Mouse (Mus musculus) heart, postnatal 0 days (tissue): ENCODE measurements around the gene Itgb2. TPM values are rescaled to one million over a fixed set of nuclear protein-coding genes. Genes with fewer than 3 reads are reported as not detected.

Experiments used
- ATAC-seq: fragments of 200-750 bp; cut with Nextera tagmentation; 2 replicates; pipeline ENCODE4 v1.8.0; 2017; ENCODE audit warnings: low read depth, moderate number of reproducible peaks, moderate library complexity; ENCODE audit not compliant: insufficient read depth
- DNase-seq: peaks from one replicate; pipeline ENCODE4 v3.0.0-alpha.2; 2016; ENCODE audit warnings: low spot score
- H3K27ac ChIP-seq: fragments of 300-500 bp; sonication (generic); 2 replicates; pipeline ENCODE4 v1.5.1; 2014; ENCODE audit warnings: low read depth, mild to moderate bottlenecking
- H3K27me3 ChIP-seq: fragments of 300-500 bp; sonication (generic); 2 replicates; pipeline ENCODE4 v1.6.1; 2014; ENCODE audit warnings: low read length, mixed read lengths; ENCODE audit not compliant: control insufficient read depth, insufficient read depth
- H3K36me3 ChIP-seq: fragments of 300-500 bp; sonication (generic); replicated peaks from 2 replicates; pipeline ENCODE4 v1.6.1; 2014; ENCODE audit warnings: low read length, mixed read lengths; ENCODE audit not compliant: control insufficient read depth, insufficient read depth
- H3K4me1 ChIP-seq: fragments of 300-500 bp; sonication (generic); 2 replicates; pipeline ENCODE4 v1.6.1; 2014; ENCODE audit warnings: antibody characterized with exemption; ENCODE audit not compliant: control insufficient read depth, insufficient read depth
- H3K4me2 ChIP-seq: fragments of 300-500 bp; sonication (generic); 2 replicates; pipeline ENCODE4 v1.6.1; 2014; ENCODE audit warnings: low read depth, mild to moderate bottlenecking, low read length, moderate library complexity
- H3K4me3 ChIP-seq: fragments of 300-500 bp; sonication (generic); 2 replicates; pipeline ENCODE4 v1.5.1; 2014; ENCODE audit warnings: low read depth, low read length
- H3K9ac ChIP-seq: fragments of 300-500 bp; sonication (generic); replicated peaks from 2 replicates; pipeline ENCODE4 v1.6.1; 2014; ENCODE audit warnings: low read depth, low read length, mixed read lengths
- H3K9me3 ChIP-seq: fragments of 300-500 bp; sonication (generic); replicated peaks from 2 replicates; pipeline ENCODE4 v1.6.1; 2016; ENCODE audit warnings: low read length; ENCODE audit not compliant: control insufficient read depth
- CTCF ChIP-seq: IDR thresholded peaks from 2 replicates; pipeline ENCODE4 v1.5.1; 2016; ENCODE audit warnings: antibody characterized with exemption, control low read depth, low read depth
- EP300 ChIP-seq: IDR thresholded peaks from 2 replicates; pipeline ENCODE4 v1.6.1; 2016; ENCODE audit warnings: antibody characterized with exemption, low read depth
- WGBS: fragments of 180-500 bp; shearing (Covaris S2); extraction: QIAGEN DNeasy Blood & Tissue Kit; methylation state at CpG from one replicate; pipeline ENCODE4 v1.1.7; 2014; 5-methylcytosine and 5-hydroxymethylcytosine counted together
- polyA plus RNA-seq: library from polyadenylated mRNA; unstranded; fragments of >200 nt; fragmentation: Nextera tagmentation; extraction: Ambion mirVana; gene quantifications from 2 replicates; pipeline ENCODE4 v1.2.1, GENCODE M21; 2015
- total RNA-seq: library from RNA; depleted of rRNA; stranded (reverse); fragments of >200 nt; gene quantifications from 2 replicates; pipeline ENCODE4 v1.2.3, GENCODE M21; 2014; ENCODE audit warnings: low replicate concordance

Gene Itgb2
- total and polyA plus RNA-seq, 2 experiments from 2014 or later: 0.69 to 1.5 TPM

GRCm38 (mm10) chr10:77532020-77532413 is 2.0 kb downstream of the Itgb2 start:
- Histone ChIP-seq H3K27ac (no peak overlapping the region), H3K27me3 (no peaks in the 10 kb centered on the region), H3K9ac (no peak overlapping the region), H3K4me1 (no peaks in the 10 kb centered on the region), H3K9me3 (no peaks in the 10 kb centered on the region), H3K4me2 (no peak overlapping the region; the same call in 1 of the 2 replicates), H3K4me3 (no peak overlapping the region), H3K36me3 (no peaks in the 10 kb centered on the region)
- TF ChIP-seq CTCF (no peak), EP300 (no peak)
- no peak for ATAC-seq
- WGBS: 68% methylated on average over 1 of the region's 1 CpGs
- DNase-seq: no peak

GRCm38 (mm10) chr10:77536727-77537126 is 6.7 kb downstream of the Itgb2 start:
- ATAC-seq (no peak), DNase-seq (no peak)
- 69% methylated on average over 8 of the region's 8 CpGs for WGBS
- Histone ChIP-seq H3K4me2 (no peak overlapping the region), H3K4me1 (no peaks in the 10 kb centered on the region), H3K27ac (no peak overlapping the region), H3K36me3 (no peaks in the 10 kb centered on the region), H3K9ac (no peak overlapping the region), H3K9me3 (no peaks in the 10 kb centered on the region), H3K27me3 (no peaks in the 10 kb centered on the region), H3K4me3 (no peak overlapping the region)
- TF ChIP-seq EP300 (no peak), CTCF (no peak)

GRCm38 (mm10) chr10:77537215-77538209 is 7.5 kb downstream of the Itgb2 start:
- ATAC-seq: no peak
- H3K9me3 ChIP-seq: no peaks in the 10 kb centered on the region
- TF ChIP-seq CTCF: no peak
- TF ChIP-seq EP300: no peak
- H3K27me3 ChIP-seq: no peaks in the 10 kb centered on the region
- 72% methylated on average over 11 of the region's 11 CpGs for WGBS
- no peaks in the 10 kb centered on the region for H3K4me1 ChIP-seq
- no peak overlapping the region for H3K4me2 ChIP-seq
- no peak for DNase-seq
- H3K36me3 ChIP-seq: no peaks in the 10 kb centered on the region
- no peak overlapping the region for H3K4me3 ChIP-seq
- no peak overlapping the region for H3K9ac ChIP-seq
- H3K27ac ChIP-seq: no peak overlapping the region

- Histone ChIP-seq H3K27me3 (no peaks in the 10 kb centered on the region), H3K36me3 (no peaks in the 10 kb centered on the region), H3K27ac (no peak overlapping the region), H3K4me3 (no peak overlapping the region), H3K4me2 (no peak overlapping the region), H3K9ac (no peak overlapping the region), H3K9me3 (no peaks in the 10 kb centered on the region), H3K4me1 (no peaks in the 10 kb centered on the region)
- DNase-seq (no peak), ATAC-seq (no peak)
- WGBS: 66% methylated on average over 7 of the region's 7 CpGs
- TF ChIP-seq CTCF (no peak), EP300 (no peak)
Measured at GRCm38 (mm10) chr10:77539320-77539945, 9.4 kb downstream of the Itgb2 start.

- ATAC-seq (no peak), DNase-seq (no peak)
- no peak overlapping the region for H3K9ac ChIP-seq
- no peaks in the 10 kb centered on the region for H3K36me3 ChIP-seq
- no peak overlapping the region for H3K4me2 ChIP-seq
- no peak overlapping the region for H3K4me3 ChIP-seq
- H3K27me3 ChIP-seq: no peaks in the 10 kb centered on the region
- H3K9me3 ChIP-seq: no peaks in the 10 kb centered on the region
- no peak overlapping the region for H3K27ac ChIP-seq
- WGBS: 82% methylated on average over 4 of the region's 4 CpGs
- H3K4me1 ChIP-seq: no peaks in the 10 kb centered on the region
- no peak for TF ChIP-seq CTCF
- TF ChIP-seq EP300: no peak
Measured at GRCm38 (mm10) chr10:77540576-77541102, 10.6 kb downstream of the Itgb2 start.
